Mouse (Mus musculus) limb, embryonic 11.5 days (tissue): ENCODE results near the gene Notum. TPM values are rescaled to one million over a fixed set of nuclear protein-coding genes. Genes with fewer than 3 reads are reported as not detected.
A peak's percentile ranks its signal among the peaks of the same experiment; 100 is the strongest.

Experiments
- ATAC-seq: fragments of 200-750 bp; cut with Nextera tagmentation; 2 replicates; pipeline ENCODE4 v1.8.0; 2017; ENCODE audit warnings: low read depth; ENCODE audit not compliant: insufficient number of reproducible peaks, low FRiP score, low TSS enrichment
- DNase-seq: peaks from one replicate; pipeline ENCODE4 v3.0.0-alpha.2; 2015; ENCODE audit warnings: low spot score
- H3K27ac ChIP-seq: fragments of 300-500 bp; sonication (generic); replicated peaks from 2 replicates; pipeline ENCODE4 v1.5.1; 2014; ENCODE audit warnings: low read depth, mild to moderate bottlenecking, low read length
- H3K27me3 ChIP-seq: fragments of 300-500 bp; sonication (generic); 2 replicates; pipeline ENCODE4 v1.6.1; 2014; ENCODE audit warnings: mild to moderate bottlenecking, low read length, mixed read lengths; ENCODE audit not compliant: control insufficient read depth, insufficient read depth
- H3K36me3 ChIP-seq: fragments of 300-500 bp; sonication (generic); 2 replicates; pipeline ENCODE4 v1.6.1; 2014; ENCODE audit warnings: mild to moderate bottlenecking, low read length, moderate library complexity, mixed read lengths; ENCODE audit not compliant: control insufficient read depth, insufficient read depth
- H3K4me1 ChIP-seq: fragments of 300-500 bp; sonication (generic); 2 replicates; pipeline ENCODE4 v1.6.1; 2014; ENCODE audit warnings: low read length, mixed read lengths; ENCODE audit not compliant: control insufficient read depth, insufficient read depth
- H3K4me2 ChIP-seq: fragments of 300-500 bp; sonication (generic); 2 replicates; pipeline ENCODE4 v1.6.1; 2014; ENCODE audit warnings: low read depth, mild to moderate bottlenecking, moderate library complexity; ENCODE audit not compliant: severe bottlenecking
- H3K4me3 ChIP-seq: fragments of 300-500 bp; sonication (generic); 2 replicates; pipeline ENCODE4 v1.5.1; 2014; ENCODE audit warnings: low read depth, low read length
- H3K9ac ChIP-seq: fragments of 300-500 bp; sonication (generic); 2 replicates; pipeline ENCODE4 v1.6.1; 2014; ENCODE audit warnings: mild to moderate bottlenecking, low read length
- H3K9me3 ChIP-seq: fragments of 300-500 bp; sonication (generic); 2 replicates; pipeline ENCODE4 v1.6.1; 2016; ENCODE audit warnings: low read length; ENCODE audit not compliant: control insufficient read depth
- WGBS: fragments of 180-500 bp; shearing (Covaris S2); extraction: QIAGEN DNeasy Blood & Tissue Kit; methylation state at CpG from one replicate; pipeline ENCODE4 v1.1.7; 2014; 5-methylcytosine and 5-hydroxymethylcytosine counted together
- polyA plus RNA-seq: library from polyadenylated mRNA; unstranded; fragments of >200 nt; fragmentation: Nextera tagmentation; extraction: Ambion mirVana; gene quantifications from 2 replicates; pipeline ENCODE4 v1.2.1, GENCODE M21; 2014

Gene Notum
- polyA plus RNA-seq, 1 experiment from 2014 or later: 7.5 TPM

- Histone ChIP-seq H3K27me3 (no peaks in the 10 kb centered on the region), H3K9me3 (no peaks in the 10 kb centered on the region), H3K9ac (peak overlapping the region; percentile 68), H3K27ac (peak overlapping the region; percentile 74), H3K4me1 (peaks cover 10% of the 10 kb centered on the region), H3K4me2 (peak overlapping the region; percentile 100), H3K36me3 (peaks cover 12% of the 10 kb centered on the region), H3K4me3 (peak overlapping the region; percentile 91)
- peak; percentile 88 for DNase-seq
- peak; percentile 58; the same call in 1 of the 2 replicates for ATAC-seq
- 0% methylated on average over 53 of the region's 53 CpGs for WGBS
These were observed 36.3 kb downstream of the Notum start for GRCm38 (mm10) chr11:120624680-120625111.

GRCm38 (mm10) chr11:120623961-120624679 is 36.9 kb downstream of the Notum start:
- Histone ChIP-seq H3K9ac (peak overlapping the region; percentile 68), H3K36me3 (peaks cover 11% of the 10 kb centered on the region), H3K27ac (peak overlapping the region; percentile 74), H3K4me3 (peak overlapping the region; percentile 91), H3K4me1 (peaks cover 8% of the 10 kb centered on the region), H3K27me3 (no peaks in the 10 kb centered on the region), H3K9me3 (no peaks in the 10 kb centered on the region), H3K4me2 (peak overlapping the region; percentile 100)
- 13% methylated on average over 30 of the region's 30 CpGs for WGBS
- peak; percentile 72 for DNase-seq
- no peak for ATAC-seq

GRCm38 (mm10) chr11:120622805-120623204 is 38.2 kb downstream of the Notum start:
- 90% methylated on average over 6 of the region's 6 CpGs for WGBS
- H3K36me3 ChIP-seq: peaks cover 12% of the 10 kb centered on the region
- H3K4me1 ChIP-seq: peaks cover 11% of the 10 kb centered on the region
- H3K4me3 ChIP-seq: no peak overlapping the region
- H3K27me3 ChIP-seq: no peaks in the 10 kb centered on the region
- H3K4me2 ChIP-seq: no peak overlapping the region
- H3K9ac ChIP-seq: no peak overlapping the region
- ATAC-seq: no peak
- no peaks in the 10 kb centered on the region for H3K9me3 ChIP-seq
- H3K27ac ChIP-seq: no peak overlapping the region
- DNase-seq: no peak

GRCm38 (mm10) chr11:120620195-120620594 is 40.8 kb downstream of the Notum start:
- DNase-seq: no peak
- no peak overlapping the region for H3K4me3 ChIP-seq
- no peaks in the 10 kb centered on the region for H3K27me3 ChIP-seq
- no peak for ATAC-seq
- no peak overlapping the region for H3K9ac ChIP-seq
- no peak overlapping the region for H3K27ac ChIP-seq
- peaks cover 14% of the 10 kb centered on the region for H3K36me3 ChIP-seq
- WGBS: 92% methylated on average over 14 of the region's 14 CpGs
- no peak overlapping the region for H3K4me2 ChIP-seq
- H3K4me1 ChIP-seq: peaks cover 13% of the 10 kb centered on the region
- no peaks in the 10 kb centered on the region for H3K9me3 ChIP-seq

- H3K4me3 ChIP-seq: peak overlapping the region; percentile 72; the same call in 1 of the 2 replicates
- peaks cover 18% of the 10 kb centered on the region for H3K36me3 ChIP-seq
- ATAC-seq (no peak; the same call in 1 of the 2 replicates), DNase-seq (no peak)
- no peaks in the 10 kb centered on the region for H3K27me3 ChIP-seq
- no peak overlapping the region for H3K4me2 ChIP-seq
- peaks cover 11% of the 10 kb centered on the region for H3K4me1 ChIP-seq
- no peak overlapping the region for H3K9ac ChIP-seq
- H3K27ac ChIP-seq: no peak overlapping the region
- 95% methylated on average over 25 of the region's 25 CpGs for WGBS
- no peaks in the 10 kb centered on the region for H3K9me3 ChIP-seq
These were observed 42.1 kb downstream of the Notum start for GRCm38 (mm10) chr11:120618619-120619535.

GRCm38 (mm10) chr11:120617519-120618112 is 43.4 kb downstream of the Notum start, which contains the start of gene Pcyt2:
Gene Pcyt2, minus strand, starts transcription at chr11:120617936.
- Histone ChIP-seq H3K4me3 (peak within 1 kb of the TSS; percentile 72), H3K4me1 (peaks cover 11% of the 10 kb centered on the region), H3K27ac (no peak within 1 kb of the TSS), H3K9ac (peak within 1 kb of the TSS; percentile 76), H3K4me2 (peak within 1 kb of the TSS; percentile 84), H3K9me3 (no peaks in the 10 kb centered on the region), H3K36me3 (peaks cover 20% of the 10 kb centered on the region), H3K27me3 (no peaks in the 10 kb centered on the region)
- ATAC-seq: peak; percentile 90
- DNase-seq: peak; percentile 92
- WGBS: under 1% methylated on average over 55 of the region's 56 CpGs

- H3K4me3 ChIP-seq: peak overlapping the region; percentile 72
- peak overlapping the region; percentile 76 for H3K9ac ChIP-seq
- H3K4me1 ChIP-seq: peaks cover 11% of the 10 kb centered on the region
- H3K27ac ChIP-seq: no peak overlapping the region
- DNase-seq: no peak
- H3K4me2 ChIP-seq: peak overlapping the region; percentile 84
- 52% methylated on average over 4 of the region's 4 CpGs for WGBS
- ATAC-seq: no peak
- H3K36me3 ChIP-seq: peaks cover 19% of the 10 kb centered on the region
- no peaks in the 10 kb centered on the region for H3K27me3 ChIP-seq
- no peaks in the 10 kb centered on the region for H3K9me3 ChIP-seq
These were observed 44.2 kb downstream of the Notum start for GRCm38 (mm10) chr11:120616617-120617294.
